Mouse (Mus musculus) gastrocnemius, adult 8-10 months (tissue): Measurements from ENCODE around the gene Gm14692. TPM values are rescaled to one million over a fixed set of nuclear protein-coding genes. Genes with fewer than 3 reads are reported as not detected.
"Not testable (repeated sequence)": the region's sequence is repeated elsewhere in the genome, so short reads cannot be mapped to it uniquely, and the experiment has no call there.

Source experiments
- DNase-seq, 2 experiments: peaks; one replicate each; pipeline ENCODE4 v3.0.0; 2022; ENCODE audit warnings: low spot score in 2 of 2
- total RNA-seq, 4 experiments: library from RNA; stranded (reverse); gene quantifications; 2 replicates each; pipeline ENCODE4 v1.2.4; 2022

Gene Gm14692
- total RNA-seq: not detected

GRCm38 (mm10) chrX:67695398-67695797 lies at the start of gene Gm14692:
Gene Gm14692, plus strand, starts transcription at chrX:67695698.
- DNase-seq: not testable (repeated sequence)

DNA sequence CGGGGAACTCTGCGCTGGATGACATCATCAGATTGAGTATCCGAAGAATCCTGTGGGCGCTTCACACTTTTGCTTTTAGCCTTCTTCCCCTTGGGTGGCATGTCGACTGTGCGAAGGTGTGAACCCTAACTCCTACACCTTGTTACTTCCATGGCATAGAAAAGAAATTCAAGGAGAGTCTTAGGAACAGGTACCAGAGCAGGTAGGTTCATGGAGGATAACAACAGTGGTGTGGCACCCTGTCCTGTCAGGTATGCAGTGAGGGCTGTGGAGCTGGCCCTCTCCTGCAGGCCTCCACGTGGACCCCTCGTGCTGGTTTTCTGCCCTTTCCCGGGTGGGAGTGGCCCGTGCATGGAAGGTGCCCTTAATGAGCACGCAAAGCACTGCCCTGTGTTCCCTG lies 2.0 kb upstream of the Gm14692 start, which contains the start of gene Gm1140:
Gm1140 (minus strand) TSS at position 101 of the 400 bp plus-strand sequence.
- not testable (repeated sequence) for DNase-seq

Other genes with a start within 250 kb of the Gm14692 start
- not detected for gene Gm1140, start 2.1 kb upstream of the Gm14692 start, total RNA-seq
- gene 4933436I01Rik, start 225.8 kb downstream of the Gm14692 start, total RNA-seq: not detected